Mouse (Mus musculus): ENCODE data around the gene Adam30. TPM values are rescaled to one million over a fixed set of nuclear protein-coding genes. Genes with fewer than 3 reads are reported as not detected.
A peak's percentile ranks its signal among the peaks of the same experiment; 100 is the strongest.

Gene Adam30
- polyA plus RNA-seq, 1 experiment from 2014 or later = not detected

- Histone ChIP-seq H3K4me2 (no peak overlapping the region), H3K27ac (no peak overlapping the region), H3K9me3 (no peaks in the 10 kb centered on the region), H3K4me3 (no peak overlapping the region), H3K4me1 (0 out of 2 replicates have a peak, but pooled peaks cover 11% of the 10 kb centered on the region), H3K9ac (no peak overlapping the region), H3K27me3 (replicated peaks) (no peaks in the 10 kb centered on the region), H3K36me3 (replicated peaks) (no peaks in the 10 kb centered on the region)
- 59% methylated on average over 5 of the region's 5 CpGs for WGBS
- ATAC-seq (replicated peaks) = no peak
Measured at GRCm38 (mm10) chr3:98199747-98200146, 39.3 kb downstream of the Adam30 start.

- Histone ChIP-seq H3K4me3 (no peak overlapping the region), H3K27ac (no peak overlapping the region), H3K4me2 (no peak overlapping the region), H3K9me3 (no peaks in the 10 kb centered on the region), H3K4me1 (0 out of 2 replicates have a peak, but pooled peaks cover 3% of the 10 kb centered on the region), H3K27me3 (replicated peaks) (no peaks in the 10 kb centered on the region), H3K9ac (no peak overlapping the region), H3K36me3 (replicated peaks) (no peaks in the 10 kb centered on the region)
- no peak for ATAC-seq (replicated peaks)
- WGBS = 71% methylated on average over 5 of the region's 5 CpGs
Measured at GRCm38 (mm10) chr3:98203282-98203681, 42.9 kb downstream of the Adam30 start.

GRCm38 (mm10) chr3:98206977-98207376, 46.5 kb downstream of the Adam30 start:
- ATAC-seq (replicated peaks) = no peak
- no peaks in the 10 kb centered on the region for H3K4me1 ChIP-seq
- no peaks in the 10 kb centered on the region for H3K36me3 ChIP-seq (replicated peaks)
- no peak overlapping the region for H3K27ac ChIP-seq
- H3K27me3 ChIP-seq (replicated peaks) = no peaks in the 10 kb centered on the region
- no peak overlapping the region for H3K4me2 ChIP-seq
- H3K4me3 ChIP-seq = no peak overlapping the region
- 77% methylated on average over 3 of the region's 3 CpGs for WGBS
- H3K9ac ChIP-seq = no peak overlapping the region
- H3K9me3 ChIP-seq = no peaks in the 10 kb centered on the region

GRCm38 (mm10) chr3:98209161-98209560, 48.7 kb downstream of the Adam30 start:
- 82% methylated on average over 4 of the region's 4 CpGs for WGBS
- no peaks in the 10 kb centered on the region for H3K36me3 ChIP-seq (replicated peaks)
- H3K4me1 ChIP-seq = no peaks in the 10 kb centered on the region
- H3K27ac ChIP-seq = no peak overlapping the region
- H3K27me3 ChIP-seq (replicated peaks) = no peaks in the 10 kb centered on the region
- no peak for ATAC-seq (replicated peaks)
- no peak overlapping the region for H3K9ac ChIP-seq
- no peaks in the 10 kb centered on the region for H3K9me3 ChIP-seq
- no peak overlapping the region for H3K4me2 ChIP-seq
- H3K4me3 ChIP-seq = no peak overlapping the region

GRCm38 (mm10) chr3:98210860-98211259, 50.4 kb downstream of the Adam30 start:
- Histone ChIP-seq H3K9ac (no peak overlapping the region), H3K27me3 (replicated peaks) (no peaks in the 10 kb centered on the region), H3K9me3 (no peaks in the 10 kb centered on the region), H3K27ac (0 out of 2 replicates have a peak overlapping the region, but pooled peaks have one; percentile 6), H3K4me1 (no peaks in the 10 kb centered on the region), H3K4me2 (no peak overlapping the region), H3K36me3 (replicated peaks) (no peaks in the 10 kb centered on the region), H3K4me3 (no peak overlapping the region)
- WGBS = 70% methylated on average over 10 of the region's 10 CpGs
- ATAC-seq (replicated peaks) = 0 out of 2 replicates have a peak, but pooled peaks have one; percentile 27

GRCm38 (mm10) chr3:98211301-98212081, 51.1 kb downstream of the Adam30 start:
- Histone ChIP-seq H3K4me3 (no peak overlapping the region), H3K9ac (no peak overlapping the region), H3K4me2 (no peak overlapping the region), H3K36me3 (replicated peaks) (no peaks in the 10 kb centered on the region), H3K27me3 (replicated peaks) (no peaks in the 10 kb centered on the region), H3K9me3 (no peaks in the 10 kb centered on the region), H3K27ac (0 out of 2 replicates have a peak overlapping the region, but pooled peaks have one; percentile 6), H3K4me1 (no peaks in the 10 kb centered on the region)
- 57% methylated on average over 7 of the region's 7 CpGs for WGBS
- ATAC-seq (replicated peaks) = peak; percentile 79

Other genes with a start within 250 kb of the Adam30 start
- 9.0 and 10.4 TPM in 2 replicates for gene Notch2, start 147.1 kb upstream of the Adam30 start, polyA plus RNA-seq (2015; fragmentation: Nextera tagmentation; extraction: Ambion mirVana)
- not detected in 2 replicates for gene Reg4, start 61.5 kb downstream of the Adam30 start, polyA plus RNA-seq (2015; fragmentation: Nextera tagmentation; extraction: Ambion mirVana)
- gene Hmgcs2, start 119.8 kb downstream of the Adam30 start, polyA plus RNA-seq (2015; fragmentation: Nextera tagmentation; extraction: Ambion mirVana) = 22.9 and 26.8 TPM in 2 replicates
- 113 and 142 TPM in 2 replicates for gene Phgdh, start 179.4 kb downstream of the Adam30 start, polyA plus RNA-seq (2015; fragmentation: Nextera tagmentation; extraction: Ambion mirVana)
- gene Zfp697, start 221.8 kb downstream of the Adam30 start, polyA plus RNA-seq (2015; fragmentation: Nextera tagmentation; extraction: Ambion mirVana) = 19.8 TPM in 2 replicates